11 mouse cellular contexts compared by ENCODE assay signal in the genomic region with DNA sequence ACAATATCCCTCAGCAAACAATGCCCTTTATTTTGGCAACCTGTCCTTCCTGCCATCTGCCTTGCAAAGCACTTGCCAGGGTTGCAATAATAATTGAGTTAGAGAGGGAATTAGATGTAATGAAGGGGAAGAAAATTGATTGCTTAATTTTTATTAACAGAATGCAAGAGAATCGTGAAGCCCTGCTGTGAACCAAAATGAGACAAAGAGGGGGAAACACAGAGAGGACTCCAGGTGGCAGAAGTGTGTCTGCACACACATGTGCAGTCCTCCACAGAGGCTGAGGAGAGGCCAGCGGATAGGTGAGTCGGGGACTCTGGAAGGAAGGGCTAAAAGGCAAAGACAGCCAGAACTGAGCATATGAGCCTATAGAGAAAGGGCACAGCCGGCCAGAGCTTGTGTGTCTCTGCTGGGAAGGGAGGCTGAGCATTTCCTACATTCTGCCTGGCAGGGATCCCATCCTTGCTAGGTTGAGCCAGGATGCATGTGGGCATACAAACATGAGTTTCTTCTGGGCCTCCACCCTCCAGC. TPM values are rescaled to one million over a fixed set of nuclear protein-coding genes. Genes with fewer than 3 reads are reported as not detected.
DNase-seq lines count a peak whose midpoint lies in the region; ATAC-seq and TF ChIP-seq lines count a peak whose summit lies in the region.
"Had no signal": no experiment of that assay in that cellular context is flagged by ENCODE, and none has a peak within 500 bp of the region (broad histone marks: within the 10 kb centered on the region; RNA-seq: fewer than 3 reads in every experiment).

No protein-coding gene starts in this region.

- no peak for TF ChIP-seq CTCF in intestine, postnatal 0 days (IDR thresholded peaks at IDR 0.05; ENCODE audit: low read depth)

- no peaks in the 10 kb centered on the region for H3K36me3 ChIP-seq in hindbrain, embryonic 15.5 days
- H3K36me3 ChIP-seq in intestine, postnatal 0 days (ENCODE audit: control insufficient read depth, insufficient read depth), result no peaks in the 10 kb centered on the region
- H3K36me3 ChIP-seq: heart, embryonic 10.5 days had no signal

- WGBS in hindbrain, embryonic 15.5 days, result 29% methylated on average over 4 of the region's 4 CpGs
- 73% methylated on average over 4 of the region's 4 CpGs for WGBS in intestine, postnatal 0 days

- DNase-seq in heart, adult 11 months, result peak; percentile 73
- no peak for DNase-seq in heart, adult 9 months (ENCODE audit: low spot score in 2 of 2)
- peak; percentile 80 for DNase-seq in Muller cell, postnatal 12 days (ENCODE audit: inconsistent ontology term)
- DNase-seq in cerebellum, postnatal 25 days, result peak; percentile 62 to 76

- no peak overlapping the region for H3K4me3 ChIP-seq in hindbrain, embryonic 15.5 days
- H3K4me3 ChIP-seq in intestine, postnatal 0 days (ENCODE audit: low read depth, low read length), result no peak overlapping the region
- H3K4me3 ChIP-seq: erythroblast, embryonic 14.5 days; heart, embryonic 10.5 days had no signal

- H3K27ac ChIP-seq in hindbrain, embryonic 15.5 days (replicated peaks), result peak overlapping the region; percentile 66
- H3K27ac ChIP-seq in intestine, postnatal 0 days (ENCODE audit: low read depth, low read length), result no peak overlapping the region
- H3K27ac ChIP-seq: heart, embryonic 10.5 days; macrophage had no signal

- H3K4me2 ChIP-seq in hindbrain, embryonic 15.5 days, result no peak overlapping the region
- no peak overlapping the region for H3K4me2 ChIP-seq in intestine, postnatal 0 days (replicated peaks; ENCODE audit: low read depth)

- no peaks in the 10 kb centered on the region for H3K27me3 ChIP-seq in hindbrain, embryonic 15.5 days
- H3K27me3 ChIP-seq in intestine, postnatal 0 days (replicated peaks; ENCODE audit: control insufficient read depth, insufficient read depth, low read length), result no peaks in the 10 kb centered on the region

- no peaks in the 10 kb centered on the region for H3K9me3 ChIP-seq in hindbrain, embryonic 15.5 days
- H3K9me3 ChIP-seq in intestine, postnatal 0 days (ENCODE audit: control insufficient read depth), result no peaks in the 10 kb centered on the region
- H3K9me3 ChIP-seq: heart, embryonic 10.5 days had no signal

- ATAC-seq in hindbrain, embryonic 15.5 days (ENCODE audit: low FRiP score, low read depth), result peak; percentile 57; the same call in 1 of the 2 replicates
- ATAC-seq in activated CD4-positive, CD25-positive, alpha-beta regulatory T cell, adult 4 months, result no peak
- no peak for ATAC-seq in CD4-positive, CD25-positive, alpha-beta regulatory T cell, adult 4 months
- no peak for ATAC-seq in intestine, postnatal 0 days

- peaks cover 38% of the 10 kb centered on the region for H3K4me1 ChIP-seq in hindbrain, embryonic 15.5 days (replicated peaks)
- H3K4me1 ChIP-seq in intestine, postnatal 0 days (replicated peaks; ENCODE audit: control insufficient read depth, insufficient read depth, low read length), result no peaks in the 10 kb centered on the region
- H3K4me1 ChIP-seq: heart, embryonic 10.5 days had no signal

- no peak overlapping the region for H3K9ac ChIP-seq in hindbrain, embryonic 15.5 days
- H3K9ac ChIP-seq in intestine, postnatal 0 days (ENCODE audit: low read depth, low read length), result no peak overlapping the region

RNA-seq across cellular contexts. Expression of gene Gm10260, which starts 9.5 kb away (rescaled TPM):
- 1.9 and 4.9 TPM in 2 replicates for polyA plus RNA-seq in hindbrain, embryonic 15.5 days (2015; fragmentation: Nextera tagmentation; extraction: Ambion mirVana)
- 10 to 100 TPM in 1 of 2 experiments, 1 to 10 TPM in 1; 8.6 to 23.0 TPM for polyA plus RNA-seq in activated CD4-positive, CD25-positive, alpha-beta regulatory T cell, adult 4 months (2017; shearing (Covaris generic))
- 10 to 100 TPM; 25.5 to 27.3 TPM for polyA plus RNA-seq in CD4-positive, CD25-positive, alpha-beta regulatory T cell, adult 4 months (2017; shearing (Covaris generic))
- polyA plus RNA-seq in intestine, postnatal 0 days (2015; fragmentation: Nextera tagmentation; extraction: Ambion mirVana), result 2.3 and 4.3 TPM in 2 replicates

Comparison
In these comparisons a context has a peak if more than half of its experiments do, and no peak if none do; other contexts are left out.
1. DNase-seq: peak in heart, adult 11 months (single experiment), Muller cell, postnatal 12 days (single experiment) and cerebellum, postnatal 25 days (2 of 2); none in heart, adult 9 months (0 of 2).